Comparison of ENCODE assay signal across 11 mouse cellular contexts in genomic region chr9:123941316-123941715, GRCm38 (mm10). TPM values are rescaled to one million over a fixed set of nuclear protein-coding genes. Genes with fewer than 3 reads are reported as not detected.
A peak's percentile ranks its signal among the peaks of the same experiment; 100 is the strongest.
DNase-seq lines count a peak whose midpoint lies in the region; ATAC-seq and TF ChIP-seq lines count a peak whose summit lies in the region.
"Had no signal": no experiment of that assay in that cellular context is flagged by ENCODE, and none has a peak within 500 bp of the region (broad histone marks: within the 10 kb centered on the region; RNA-seq: fewer than 3 reads in every experiment).

No protein-coding gene starts in this region.

- no peak overlapping the region for H3K9ac ChIP-seq in embryonic facial prominence, embryonic 14.5 days (ENCODE audit: low read depth, low read length)
- H3K9ac ChIP-seq in limb, embryonic 14.5 days (ENCODE audit: low read depth, low read length, severe bottlenecking): no peak overlapping the region
- no peak overlapping the region for H3K9ac ChIP-seq in midbrain, embryonic 13.5 days (replicated peaks)

- no peaks in the 10 kb centered on the region for H3K27me3 ChIP-seq in embryonic facial prominence, embryonic 14.5 days (replicated peaks; ENCODE audit: control insufficient read depth, insufficient read depth, low read length)
- H3K27me3 ChIP-seq in embryonic facial prominence, embryonic 10.5 days (replicated peaks; ENCODE audit: low read depth, poor library complexity, severe bottlenecking): no peaks in the 10 kb centered on the region
- no peaks in the 10 kb centered on the region for H3K27me3 ChIP-seq in spleen, adult 2 months (ENCODE audit: control insufficient read depth, insufficient read depth, low read length)
- H3K27me3 ChIP-seq in limb, embryonic 14.5 days (ENCODE audit: control insufficient read depth, insufficient read depth, low read length): no peaks in the 10 kb centered on the region
- no peaks in the 10 kb centered on the region for H3K27me3 ChIP-seq in midbrain, embryonic 13.5 days

- no peaks in the 10 kb centered on the region; the same call in 1 of the 2 replicates for H3K4me1 ChIP-seq in embryonic facial prominence, embryonic 14.5 days (ENCODE audit: control insufficient read depth, insufficient read depth, low read length)
- no peaks in the 10 kb centered on the region for H3K4me1 ChIP-seq in embryonic facial prominence, embryonic 10.5 days
- H3K4me1 ChIP-seq in spleen, adult 2 months (ENCODE audit: control insufficient read depth, insufficient read depth, insufficient read length): peaks cover 10% of the 10 kb centered on the region; the same call in 1 of the 2 replicates
- peaks cover 2% of the 10 kb centered on the region; the same call in 1 of the 2 replicates for H3K4me1 ChIP-seq in limb, embryonic 14.5 days (ENCODE audit: control insufficient read depth, insufficient read depth, low read length)
- H3K4me1 ChIP-seq in midbrain, embryonic 13.5 days (replicated peaks): no peaks in the 10 kb centered on the region

- TF ChIP-seq CTCF in spleen, adult 2 months (IDR thresholded peaks at IDR 0.05; ENCODE audit: extremely low read depth, insufficient read depth, insufficient read length, insufficient replicate concordance): no peak

- no peak overlapping the region for H3K4me3 ChIP-seq in embryonic facial prominence, embryonic 14.5 days (ENCODE audit: low read depth, low read length)
- H3K4me3 ChIP-seq in embryonic facial prominence, embryonic 10.5 days: no peak overlapping the region
- no peak overlapping the region for H3K4me3 ChIP-seq in spleen, adult 2 months (ENCODE audit: extremely low read depth, insufficient read depth, insufficient read length)
- no peak overlapping the region for H3K4me3 ChIP-seq in limb, embryonic 14.5 days (replicated peaks; ENCODE audit: low read length)
- H3K4me3 ChIP-seq in midbrain, embryonic 13.5 days (replicated peaks): no peak overlapping the region

- 74% methylated on average over 2 of the region's 2 CpGs for WGBS in embryonic facial prominence, embryonic 14.5 days
- WGBS in embryonic facial prominence, embryonic 10.5 days: 87% methylated on average over 2 of the region's 2 CpGs
- WGBS in spleen, adult 2 months: 20% methylated on average over 2 of the region's 2 CpGs
- 83% methylated on average over 2 of the region's 2 CpGs for WGBS in limb, embryonic 14.5 days
- WGBS in midbrain, embryonic 13.5 days: 83% methylated on average over 2 of the region's 2 CpGs

- ATAC-seq in embryonic facial prominence, embryonic 14.5 days (ENCODE audit: low read depth): no peak
- no peak for ATAC-seq in limb, embryonic 14.5 days (ENCODE audit: low FRiP score, low read depth)
- peak; percentile 36; the same call in 1 of the 2 replicates for ATAC-seq in neutrophil, adult 5-6 weeks (ENCODE audit: extremely low read depth, insufficient number of reproducible peaks, low FRiP score, poor library complexity, severe bottlenecking)
- no peak for ATAC-seq in midbrain, embryonic 13.5 days
- ATAC-seq: midbrain, embryonic 16.5 days had no signal

- TF ChIP-seq POLR2A in spleen, adult 2 months (IDR thresholded peaks at IDR 0.05; ENCODE audit: low read depth, low read length): no peak
- no peak for TF ChIP-seq POLR2A in limb, embryonic 14.5 days (IDR thresholded peaks at IDR 0.05; ENCODE audit: borderline replicate concordance, extremely low read depth, insufficient read depth, insufficient read length)

- no peaks in the 10 kb centered on the region for H3K36me3 ChIP-seq in embryonic facial prominence, embryonic 14.5 days (ENCODE audit: control insufficient read depth, insufficient read depth, low read length)
- H3K36me3 ChIP-seq in embryonic facial prominence, embryonic 10.5 days (replicated peaks): no peaks in the 10 kb centered on the region
- no peaks in the 10 kb centered on the region for H3K36me3 ChIP-seq in spleen, adult 2 months (ENCODE audit: control insufficient read depth, insufficient read depth, low read length)
- no peaks in the 10 kb centered on the region for H3K36me3 ChIP-seq in limb, embryonic 14.5 days (ENCODE audit: control insufficient read depth, insufficient read depth, low read length)
- H3K36me3 ChIP-seq in midbrain, embryonic 13.5 days: no peaks in the 10 kb centered on the region

- H3K9me3 ChIP-seq in embryonic facial prominence, embryonic 14.5 days (ENCODE audit: control insufficient read depth, low read length): no peaks in the 10 kb centered on the region
- H3K9me3 ChIP-seq in embryonic facial prominence, embryonic 10.5 days: no peaks in the 10 kb centered on the region
- H3K9me3 ChIP-seq in limb, embryonic 14.5 days (ENCODE audit: control insufficient read depth, low read length): no peaks in the 10 kb centered on the region
- H3K9me3 ChIP-seq in midbrain, embryonic 13.5 days: no peaks in the 10 kb centered on the region

- H3K4me2 ChIP-seq in embryonic facial prominence, embryonic 14.5 days (ENCODE audit: low read depth, low read length): no peak overlapping the region
- H3K4me2 ChIP-seq in limb, embryonic 14.5 days (replicated peaks; ENCODE audit: low read depth, low read length, severe bottlenecking): no peak overlapping the region
- no peak overlapping the region for H3K4me2 ChIP-seq in midbrain, embryonic 13.5 days (replicated peaks)

- no peak overlapping the region for H3K27ac ChIP-seq in embryonic facial prominence, embryonic 14.5 days (replicated peaks; ENCODE audit: low read depth, low read length)
- no peak overlapping the region for H3K27ac ChIP-seq in embryonic facial prominence, embryonic 10.5 days (replicated peaks)
- peak overlapping the region; percentile 50 for H3K27ac ChIP-seq in spleen, adult 2 months (ENCODE audit: insufficient read depth, low read length)
- peak overlapping the region; percentile 53; the same call in 1 of the 2 replicates for H3K27ac ChIP-seq in limb, embryonic 14.5 days (replicated peaks; ENCODE audit: low read depth, low read length)
- H3K27ac ChIP-seq in midbrain, embryonic 13.5 days: no peak overlapping the region

- DNase-seq in embryonic facial prominence, embryonic 14.5 days (ENCODE audit: low spot score): peak; percentile 36
- DNase-seq in embryonic facial prominence, embryonic 10.5 days (ENCODE audit: low spot score): no peak
- no peak for DNase-seq in spleen, adult 2 months (ENCODE audit: low read depth in 1 of 2, low spot score in 2 of 2)
- no peak for DNase-seq in spleen, postnatal 14 days (ENCODE audit: low spot score in 2 of 2)
- no peak for DNase-seq in limb, embryonic 14.5 days (ENCODE audit: low spot score)
- no peak for DNase-seq in left cerebral cortex, adult 11 months (ENCODE audit: low spot score)
- DNase-seq: kidney, adult 8-10 months had no signal

RNA-seq across cellular contexts. Expression of gene Ccr1, which starts 27.2 kb away (rescaled TPM):
- 4.7 and 5.0 TPM in 2 replicates for polyA plus RNA-seq in embryonic facial prominence, embryonic 14.5 days (2014; fragmentation: Nextera tagmentation; extraction: Ambion mirVana)
- polyA plus RNA-seq in embryonic facial prominence, embryonic 10.5 days (2016; fragmentation: Nextera tagmentation; extraction: Ambion mirVana): 0.51 and 0.57 TPM in 2 replicates
- 4.2 and 4.4 TPM in 2 replicates for polyA plus RNA-seq in spleen, adult 2 months (2012; rRNA removed)
- polyA plus RNA-seq in limb, embryonic 14.5 days (2012; rRNA removed): 3.2 and 3.8 TPM in 2 replicates
- polyA plus RNA-seq in limb, embryonic 14.5 days (2014; fragmentation: Nextera tagmentation; extraction: Ambion mirVana): 3.4 and 4.5 TPM in 2 replicates
- 360 and 362 TPM in 2 replicates for total RNA-seq in neutrophil, adult 5-6 weeks (2017)
- 0.66 and 0.73 TPM in 2 replicates for polyA plus RNA-seq in midbrain, embryonic 13.5 days (2015; fragmentation: Nextera tagmentation; extraction: Ambion mirVana)

RNA-seq across cellular contexts. Expression of gene Ccr1l1, which starts 36.9 kb away (rescaled TPM):
- not detected in 2 replicates for polyA plus RNA-seq in embryonic facial prominence, embryonic 14.5 days (2014; fragmentation: Nextera tagmentation; extraction: Ambion mirVana)
- polyA plus RNA-seq in embryonic facial prominence, embryonic 10.5 days (2016; fragmentation: Nextera tagmentation; extraction: Ambion mirVana): not detected in 2 replicates
- polyA plus RNA-seq in spleen, adult 2 months (2012; rRNA removed): 0.41 and 0.53 TPM in 2 replicates
- 0.10 TPM in 1 of 2 replicates, not detected in the other for polyA plus RNA-seq in limb, embryonic 14.5 days (2012; rRNA removed)
- not detected in 2 replicates for polyA plus RNA-seq in limb, embryonic 14.5 days (2014; fragmentation: Nextera tagmentation; extraction: Ambion mirVana)
- 1.2 TPM in 1 of 2 replicates, not detected in the other for total RNA-seq in neutrophil, adult 5-6 weeks (2017)
- polyA plus RNA-seq in midbrain, embryonic 13.5 days (2015; fragmentation: Nextera tagmentation; extraction: Ambion mirVana): not detected in 2 replicates
- total RNA-seq: gastrocnemius, adult 18-20 months had no signal
- polyA plus RNA-seq: midbrain, embryonic 16.5 days had no signal

Comparison
In these comparisons a context has a peak if more than half of its experiments do, and no peak if none do; other contexts are left out.
1. H3K27ac ChIP-seq: peak in spleen, adult 2 months (single experiment) and limb, embryonic 14.5 days (single experiment); none in embryonic facial prominence, embryonic 14.5 days (single experiment), embryonic facial prominence, embryonic 10.5 days (single experiment) and midbrain, embryonic 13.5 days (single experiment).